Mouse (Mus musculus): ENCODE results near the gene Lrp2. TPM values are rescaled to one million over a fixed set of nuclear protein-coding genes. Genes with fewer than 3 reads are reported as not detected.

Gene Lrp2
- polyA plus RNA-seq, 1 experiment from 2014 or later: 0.08 TPM

Other genes with a start within 250 kb of the Lrp2 start
- 18.7 and 20.9 TPM in 2 replicates for gene Abcb11, start 243.4 kb downstream of the Lrp2 start, polyA plus RNA-seq (2015; fragmentation: Nextera tagmentation; extraction: Ambion mirVana)
- 0.14 and 0.22 TPM in 2 replicates for gene Dhrs9, start 205.6 kb downstream of the Lrp2 start, polyA plus RNA-seq (2015; fragmentation: Nextera tagmentation; extraction: Ambion mirVana)
- 2.1 and 2.8 TPM in 2 replicates for gene Bbs5, start 61.1 kb upstream of the Lrp2 start, polyA plus RNA-seq (2015; fragmentation: Nextera tagmentation; extraction: Ambion mirVana)
- 0.58 and 1.2 TPM in 2 replicates for gene Klhl41, start 84.1 kb upstream of the Lrp2 start, polyA plus RNA-seq (2015; fragmentation: Nextera tagmentation; extraction: Ambion mirVana)
- 2.9 and 3.3 TPM in 2 replicates for gene Fastkd1, start 127.5 kb upstream of the Lrp2 start, polyA plus RNA-seq (2015; fragmentation: Nextera tagmentation; extraction: Ambion mirVana)
- 45.7 and 49.5 TPM in 2 replicates for gene Ppig, start 136.5 kb upstream of the Lrp2 start, polyA plus RNA-seq (2015; fragmentation: Nextera tagmentation; extraction: Ambion mirVana)
- 0.08 and 0.20 TPM in 2 replicates for gene Ccdc173, start 203.5 kb upstream of the Lrp2 start, polyA plus RNA-seq (2015; fragmentation: Nextera tagmentation; extraction: Ambion mirVana)
- 10.5 and 11.0 TPM in 2 replicates for gene Phospho2, start 203.6 kb upstream of the Lrp2 start, polyA plus RNA-seq (2015; fragmentation: Nextera tagmentation; extraction: Ambion mirVana)
- gene Klhl23, start 235.9 kb upstream of the Lrp2 start, polyA plus RNA-seq (2015; fragmentation: Nextera tagmentation; extraction: Ambion mirVana): 19.6 and 22.4 TPM in 2 replicates

Measured in liver, embryonic 16.5 days (tissue).